25 mouse cellular contexts compared by ENCODE assay signal in genomic region chr4:106883149-106883548, GRCm38 (mm10). TPM values are rescaled to one million over a fixed set of nuclear protein-coding genes. Genes with fewer than 3 reads are reported as not detected.
DNase-seq lines count a peak whose midpoint lies in the region; ATAC-seq lines count a peak whose summit lies in the region.
"Had no signal": no experiment of that assay in that cellular context is flagged by ENCODE, and none has a peak within 500 bp of the region (broad histone marks: within the 10 kb centered on the region; RNA-seq: fewer than 3 reads in every experiment).

No protein-coding gene starts in this region.

- H3K9me3 ChIP-seq in forebrain, embryonic 11.5 days (ENCODE audit: control insufficient read depth, low read length), result no peaks in the 10 kb centered on the region
- H3K9me3 ChIP-seq: embryonic facial prominence, embryonic 15.5 days; forebrain, embryonic 15.5 days had no signal

- 75% methylated on average over 2 of the region's 2 CpGs for WGBS in forebrain, embryonic 11.5 days

- no peak overlapping the region for H3K4me3 ChIP-seq in forebrain, embryonic 11.5 days (ENCODE audit: low read depth, low read length)
- H3K4me3 ChIP-seq: embryonic facial prominence, embryonic 13.5 days; embryonic facial prominence, embryonic 15.5 days; forebrain, embryonic 12.5 days; forebrain, embryonic 15.5 days had no signal

- peak; percentile 49 for DNase-seq in CD4-positive, CD25-positive, alpha-beta regulatory T cell, adult 2 months (ENCODE audit: low read depth, low spot score)
- DNase-seq in naive thymus-derived CD4-positive, alpha-beta T cell, adult 2 months (ENCODE audit: low read depth), result peak; percentile 29
- DNase-seq in right cerebral cortex, adult 18-20 months, result no peak
- DNase-seq in right cerebral cortex, postnatal 4 days, result no peak
- DNase-seq in layer of hippocampus, adult 18-20 months (ENCODE audit: low spot score in 2 of 2), result no peak
- DNase-seq in forebrain, embryonic 11.5 days (ENCODE audit: low spot score), result no peak
- DNase-seq: adrenal gland, adult 2 months; adrenal gland, postnatal 10 days; adrenal gland, postnatal 25 days; cerebellum, adult 11 months; cerebellum, adult 18-20 months; cerebellum, adult 8-10 months; cerebellum, adult 9-11 months; cerebellum, postnatal 14 days; cerebellum, postnatal 36 days; embryo, embryonic 11 days had no signal

- no peak overlapping the region for H3K4me2 ChIP-seq in forebrain, embryonic 11.5 days (ENCODE audit: low read depth, low read length, severe bottlenecking)
- H3K4me2 ChIP-seq: embryonic facial prominence, embryonic 13.5 days; embryonic facial prominence, embryonic 15.5 days; forebrain, embryonic 12.5 days; forebrain, embryonic 15.5 days had no signal

- H3K27ac ChIP-seq in forebrain, embryonic 11.5 days (ENCODE audit: low read depth, low read length), result no peak overlapping the region
- H3K27ac ChIP-seq: embryonic facial prominence, embryonic 13.5 days; embryonic facial prominence, embryonic 15.5 days; forebrain, embryonic 12.5 days; forebrain, embryonic 15.5 days had no signal

- H3K27me3 ChIP-seq in forebrain, embryonic 11.5 days (ENCODE audit: control insufficient read depth, insufficient read depth, low read length), result no peaks in the 10 kb centered on the region
- H3K27me3 ChIP-seq: CH12.LX; embryonic facial prominence, embryonic 13.5 days; embryonic facial prominence, embryonic 15.5 days; forebrain, embryonic 12.5 days; forebrain, embryonic 15.5 days; Patski had no signal

- no peaks in the 10 kb centered on the region for H3K36me3 ChIP-seq in forebrain, embryonic 11.5 days (ENCODE audit: control insufficient read depth, insufficient read depth, low read length)
- H3K36me3 ChIP-seq: embryonic facial prominence, embryonic 13.5 days; embryonic facial prominence, embryonic 15.5 days; forebrain, embryonic 12.5 days; forebrain, embryonic 15.5 days; G1E had no signal

- ATAC-seq in activated CD4-positive, CD25-positive, alpha-beta regulatory T cell, adult 4 months, result peak; percentile 86
- ATAC-seq in inflammation-experienced regulatory T-cells, adult 6 months, result peak; percentile 86
- ATAC-seq in forebrain, embryonic 11.5 days (replicated peaks; ENCODE audit: low FRiP score), result no peak
- ATAC-seq: forebrain, embryonic 15.5 days; Patski had no signal

- no peak overlapping the region for H3K9ac ChIP-seq in forebrain, embryonic 11.5 days (ENCODE audit: low read length)
- H3K9ac ChIP-seq: embryonic facial prominence, embryonic 13.5 days; embryonic facial prominence, embryonic 15.5 days; forebrain, embryonic 12.5 days; forebrain, embryonic 15.5 days had no signal

- H3K4me1 ChIP-seq in forebrain, embryonic 11.5 days (replicated peaks; ENCODE audit: control insufficient read depth, insufficient read depth, low read length), result no peaks in the 10 kb centered on the region
- H3K4me1 ChIP-seq: embryonic facial prominence, embryonic 13.5 days; embryonic facial prominence, embryonic 15.5 days; forebrain, embryonic 12.5 days; forebrain, embryonic 15.5 days had no signal

RNA-seq across cellular contexts. Expression of gene Ssbp3, which starts 27.4 kb away (rescaled TPM):
- 10 to 100 TPM; 42.9 to 48.0 TPM for polyA plus RNA-seq in activated CD4-positive, CD25-positive, alpha-beta regulatory T cell, adult 4 months (2017; shearing (Covaris generic))
- 10 to 100 TPM; 36.1 to 45.6 (median 43.4) TPM for polyA plus RNA-seq in inflammation-experienced regulatory T-cells, adult 6 months (2017; shearing (Covaris generic))
- total RNA-seq in layer of hippocampus, adult 18-20 months (2021), result 100 to 1,000 TPM; 158 to 189 TPM
- polyA plus RNA-seq in forebrain, embryonic 11.5 days (2014; fragmentation: Nextera tagmentation; extraction: Ambion mirVana), result 135 and 138 TPM in 2 replicates

Comparison
In these comparisons a context has a peak if more than half of its experiments do, and no peak if none do; other contexts are left out.
1. DNase-seq: peak in CD4-positive, CD25-positive, alpha-beta regulatory T cell, adult 2 months (single experiment) and naive thymus-derived CD4-positive, alpha-beta T cell, adult 2 months (single experiment); none in right cerebral cortex, adult 18-20 months (single experiment), right cerebral cortex, postnatal 4 days (single experiment), layer of hippocampus, adult 18-20 months (0 of 2) and forebrain, embryonic 11.5 days (single experiment).